Mouse (Mus musculus) hindbrain, embryonic 14.5 days (tissue): ENCODE measurements around the gene Gm20521. TPM values are rescaled to one million over a fixed set of nuclear protein-coding genes. Genes with fewer than 3 reads are reported as not detected.

ENCODE experiments used
- ATAC-seq: fragments of 200-750 bp; cut with Nextera tagmentation; 2 replicates; pipeline ENCODE4 v1.8.0; 2017; ENCODE audit warnings: moderate number of reproducible peaks, mild to moderate bottlenecking, moderate TSS enrichment, moderate library complexity; ENCODE audit not compliant: low FRiP score
- DNase-seq: peaks from one replicate; pipeline ENCODE4 v3.0.0-alpha.2; 2015; ENCODE audit warnings: low spot score
- H3K27ac ChIP-seq: fragments of 300-500 bp; sonication (generic); 2 replicates; pipeline ENCODE4 v1.5.1; 2014; ENCODE audit warnings: mild to moderate bottlenecking, moderate library complexity
- H3K27me3 ChIP-seq: fragments of 300-500 bp; sonication (generic); 2 replicates; pipeline ENCODE4 v1.6.1; 2014; ENCODE audit warnings: mild to moderate bottlenecking, low read length, mixed read lengths; ENCODE audit not compliant: control insufficient read depth, insufficient read depth
- H3K36me3 ChIP-seq: fragments of 300-500 bp; sonication (generic); replicated peaks from 2 replicates; pipeline ENCODE4 v1.6.1; 2014; ENCODE audit not compliant: control insufficient read depth, insufficient read depth
- H3K4me1 ChIP-seq: fragments of 300-500 bp; sonication (generic); replicated peaks from 2 replicates; pipeline ENCODE4 v1.6.1; 2014; ENCODE audit warnings: antibody characterized with exemption, low read length, mixed read lengths; ENCODE audit not compliant: control insufficient read depth, insufficient read depth
- H3K4me2 ChIP-seq: fragments of 300-500 bp; sonication (generic); replicated peaks from 2 replicates; pipeline ENCODE4 v1.6.1; 2014; ENCODE audit warnings: mild to moderate bottlenecking, moderate library complexity
- H3K4me3 ChIP-seq: fragments of 300-500 bp; sonication (generic); replicated peaks from 2 replicates; pipeline ENCODE4 v1.5.1; 2014; ENCODE audit warnings: mild to moderate bottlenecking, low read length
- H3K9ac ChIP-seq: fragments of 300-500 bp; sonication (generic); 2 replicates; pipeline ENCODE4 v1.6.1; 2014
- H3K9me3 ChIP-seq: fragments of 300-500 bp; sonication (generic); 2 replicates; pipeline ENCODE4 v1.6.1; 2016; ENCODE audit warnings: low read length; ENCODE audit not compliant: control insufficient read depth
- WGBS: fragments of 180-500 bp; shearing (Covaris S2); extraction: QIAGEN DNeasy Blood & Tissue Kit; methylation state at CpG from one replicate; pipeline ENCODE4 v1.1.7; 2014; 5-methylcytosine and 5-hydroxymethylcytosine counted together
- polyA plus RNA-seq: library from polyadenylated mRNA; unstranded; fragments of >200 nt; fragmentation: Nextera tagmentation; extraction: Ambion mirVana; gene quantifications from 2 replicates; pipeline ENCODE4 v1.2.1, GENCODE M21; 2014

Gene Gm20521
- polyA plus RNA-seq, 1 experiment from 2014 or later: not detected

DNA sequence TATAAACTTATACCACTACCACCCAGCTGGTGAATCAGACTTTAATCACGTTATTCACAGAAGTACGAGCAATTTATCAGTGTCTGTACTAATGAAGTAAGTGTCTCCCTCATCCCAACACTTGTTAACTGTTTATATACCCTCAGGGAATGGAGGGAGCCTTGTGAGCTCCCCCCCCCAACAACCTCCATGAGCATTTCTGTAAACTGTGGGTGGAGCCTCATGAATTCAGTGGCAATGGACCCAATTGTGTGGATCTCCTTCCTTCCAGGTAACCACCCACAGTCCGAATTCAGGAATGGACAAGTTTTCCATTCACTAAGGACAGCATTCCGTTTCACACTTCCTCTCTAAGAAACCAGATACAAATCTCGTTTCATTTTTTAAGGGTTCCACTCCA, 17.6 kb upstream of the Gm20521 start:
- 87% methylated on average over 5 of the region's 5 CpGs for WGBS
- Histone ChIP-seq H3K9ac (no peak overlapping the region), H3K27me3 (no peaks in the 10 kb centered on the region), H3K9me3 (no peaks in the 10 kb centered on the region), H3K27ac (no peak overlapping the region), H3K4me2 (no peak overlapping the region), H3K4me1 (peaks cover 7% of the 10 kb centered on the region), H3K36me3 (no peaks in the 10 kb centered on the region), H3K4me3 (no peak overlapping the region)
- ATAC-seq (no peak), DNase-seq (no peak)

DNA sequence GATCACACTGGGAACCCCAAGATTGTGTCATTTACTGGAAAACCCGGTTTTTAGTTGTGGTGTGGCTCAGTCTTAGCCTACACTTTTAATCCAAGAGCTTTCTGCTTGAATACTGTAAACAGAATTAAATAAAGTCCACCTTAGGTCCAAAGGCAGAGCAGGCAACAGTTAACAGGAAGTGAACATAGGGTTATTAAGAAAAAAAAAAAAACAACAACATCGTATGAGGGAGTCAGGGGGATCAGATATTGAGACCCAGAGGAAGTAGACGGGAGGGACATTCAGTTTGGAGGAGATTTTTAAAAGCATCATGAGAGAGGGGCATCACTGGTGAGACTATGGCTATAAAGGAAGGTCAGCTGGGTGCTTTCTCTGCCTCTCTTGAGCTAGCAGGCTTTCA, 17.0 kb upstream of the Gm20521 start:
- Histone ChIP-seq H3K4me3 (no peak overlapping the region), H3K4me2 (no peak overlapping the region), H3K36me3 (no peaks in the 10 kb centered on the region), H3K27me3 (no peaks in the 10 kb centered on the region), H3K4me1 (peaks cover 7% of the 10 kb centered on the region), H3K9me3 (no peaks in the 10 kb centered on the region), H3K27ac (no peak overlapping the region), H3K9ac (no peak overlapping the region)
- DNase-seq (no peak), ATAC-seq (no peak)
- WGBS: 82% methylated on average over 3 of the region's 3 CpGs

DNA sequence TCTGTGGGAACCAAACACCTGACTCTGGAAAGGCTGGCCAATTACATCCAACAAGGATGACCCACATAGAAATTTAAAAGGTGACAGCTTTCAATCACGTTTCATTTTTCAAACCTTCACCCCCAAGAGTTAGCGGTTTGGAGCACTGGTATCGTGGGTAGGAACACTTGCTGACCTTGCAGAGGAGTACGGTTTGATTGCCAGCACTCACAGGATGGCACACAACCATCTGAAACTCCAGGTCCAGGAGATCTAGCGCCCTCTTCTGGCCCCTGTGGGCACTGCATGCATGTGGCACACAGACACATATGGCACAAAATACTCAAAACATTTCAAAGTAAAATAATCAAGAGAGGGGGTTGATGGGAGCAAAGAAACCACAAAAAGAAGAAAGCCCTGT, 16.3 kb upstream of the Gm20521 start:
- H3K4me1 ChIP-seq: peaks cover 7% of the 10 kb centered on the region
- WGBS: 63% methylated on average over 5 of the region's 5 CpGs
- no peaks in the 10 kb centered on the region for H3K9me3 ChIP-seq
- H3K4me3 ChIP-seq: no peak overlapping the region
- H3K27ac ChIP-seq: no peak overlapping the region
- no peak overlapping the region for H3K4me2 ChIP-seq
- H3K9ac ChIP-seq: no peak overlapping the region
- ATAC-seq (no peak), DNase-seq (no peak)
- H3K27me3 ChIP-seq: no peaks in the 10 kb centered on the region
- peaks cover 2% of the 10 kb centered on the region; the same call in 1 of the 2 replicates for H3K36me3 ChIP-seq

DNA sequence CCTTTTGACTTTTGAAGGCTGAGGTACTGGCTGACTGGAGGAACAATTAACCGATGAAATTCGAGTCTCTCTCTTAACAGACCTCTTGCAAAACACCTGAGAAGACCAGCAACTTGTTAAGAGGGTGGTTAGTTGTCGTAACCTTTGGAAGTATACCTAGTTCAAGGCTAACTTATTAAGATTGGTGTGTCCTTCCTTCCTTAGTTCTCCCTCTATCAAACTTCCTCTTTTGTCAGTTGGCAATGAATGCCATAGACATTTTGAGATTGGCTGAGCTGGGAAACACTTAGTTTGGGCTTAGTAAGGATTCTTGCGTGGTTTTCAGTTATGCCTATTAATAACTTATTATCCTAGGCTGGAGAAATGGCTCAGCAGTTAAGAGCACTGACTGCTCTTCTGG, 15.2 kb upstream of the Gm20521 start:
- ATAC-seq: no peak
- H3K4me3 ChIP-seq: no peak overlapping the region
- WGBS: 93% methylated on average over 4 of the region's 4 CpGs
- no peak overlapping the region for H3K4me2 ChIP-seq
- H3K27me3 ChIP-seq: no peaks in the 10 kb centered on the region
- no peak overlapping the region for H3K9ac ChIP-seq
- H3K4me1 ChIP-seq: peaks cover 5% of the 10 kb centered on the region
- DNase-seq: no peak
- H3K36me3 ChIP-seq: peaks cover 7% of the 10 kb centered on the region
- no peaks in the 10 kb centered on the region for H3K9me3 ChIP-seq
- no peak overlapping the region for H3K27ac ChIP-seq

DNA sequence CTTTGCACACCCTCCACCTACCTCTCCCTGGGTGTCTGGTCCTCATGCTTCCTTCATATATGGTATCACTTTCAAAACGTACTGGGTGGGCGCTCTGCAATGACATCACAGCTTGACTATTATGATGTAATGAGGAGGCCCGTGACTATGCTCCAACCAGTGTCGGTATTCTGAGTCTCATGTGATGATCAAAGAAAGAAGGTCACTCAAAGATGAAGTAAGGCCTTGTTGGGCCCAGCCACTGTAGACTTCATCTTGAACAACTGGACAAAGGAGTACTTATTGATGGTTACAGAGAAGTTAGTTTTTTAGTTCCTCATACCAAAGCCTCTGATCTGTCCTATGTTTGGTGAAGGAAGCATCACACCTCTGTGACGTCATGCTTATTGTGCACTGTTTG, 12.4 kb upstream of the Gm20521 start, which contains the start of gene Homez:
Homez (minus strand) TSS at position 101 of the 400 bp plus-strand sequence.
- WGBS: 88% methylated on average over 5 of the region's 5 CpGs
- Histone ChIP-seq H3K27me3 (no peaks in the 10 kb centered on the region), H3K36me3 (peaks cover 7% of the 10 kb centered on the region), H3K4me3 (no peak within 1 kb of the TSS), H3K4me1 (peaks cover 8% of the 10 kb centered on the region; the same call in 1 of the 2 replicates), H3K9ac (no peak within 1 kb of the TSS), H3K9me3 (no peaks in the 10 kb centered on the region), H3K27ac (no peak within 1 kb of the TSS), H3K4me2 (no peak within 1 kb of the TSS)
- no peak for DNase-seq
- no peak for ATAC-seq

DNA sequence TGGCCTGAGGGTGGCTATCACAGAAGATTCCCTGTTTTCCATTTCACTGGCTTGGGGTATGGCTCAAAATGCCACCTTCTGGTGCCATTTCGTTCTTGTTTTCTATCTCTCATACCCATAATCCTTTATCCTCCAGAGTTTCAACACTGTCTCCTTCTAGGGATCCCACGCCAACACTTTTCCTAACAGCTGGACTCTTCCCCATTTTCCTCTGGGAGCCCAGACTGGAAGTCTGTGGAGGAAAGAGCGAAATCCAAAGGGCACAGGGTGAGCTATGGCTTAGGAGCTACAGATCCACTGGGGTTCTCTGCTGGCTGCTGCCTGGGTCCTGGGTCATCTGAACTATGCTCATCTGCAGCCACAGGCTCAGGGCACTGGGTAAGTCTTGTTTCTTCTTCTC, 9.1 kb upstream of the Gm20521 start:
- Histone ChIP-seq H3K36me3 (peaks cover 7% of the 10 kb centered on the region), H3K9me3 (no peaks in the 10 kb centered on the region), H3K4me2 (no peak overlapping the region), H3K9ac (no peak overlapping the region), H3K4me1 (peaks cover 8% of the 10 kb centered on the region; the same call in 1 of the 2 replicates), H3K4me3 (no peak overlapping the region), H3K27ac (no peak overlapping the region), H3K27me3 (peaks cover 6% of the 10 kb centered on the region; the same call in 1 of the 2 replicates)
- no peak for ATAC-seq
- 89% methylated on average over 3 of the region's 3 CpGs for WGBS
- no peak for DNase-seq

DNA sequence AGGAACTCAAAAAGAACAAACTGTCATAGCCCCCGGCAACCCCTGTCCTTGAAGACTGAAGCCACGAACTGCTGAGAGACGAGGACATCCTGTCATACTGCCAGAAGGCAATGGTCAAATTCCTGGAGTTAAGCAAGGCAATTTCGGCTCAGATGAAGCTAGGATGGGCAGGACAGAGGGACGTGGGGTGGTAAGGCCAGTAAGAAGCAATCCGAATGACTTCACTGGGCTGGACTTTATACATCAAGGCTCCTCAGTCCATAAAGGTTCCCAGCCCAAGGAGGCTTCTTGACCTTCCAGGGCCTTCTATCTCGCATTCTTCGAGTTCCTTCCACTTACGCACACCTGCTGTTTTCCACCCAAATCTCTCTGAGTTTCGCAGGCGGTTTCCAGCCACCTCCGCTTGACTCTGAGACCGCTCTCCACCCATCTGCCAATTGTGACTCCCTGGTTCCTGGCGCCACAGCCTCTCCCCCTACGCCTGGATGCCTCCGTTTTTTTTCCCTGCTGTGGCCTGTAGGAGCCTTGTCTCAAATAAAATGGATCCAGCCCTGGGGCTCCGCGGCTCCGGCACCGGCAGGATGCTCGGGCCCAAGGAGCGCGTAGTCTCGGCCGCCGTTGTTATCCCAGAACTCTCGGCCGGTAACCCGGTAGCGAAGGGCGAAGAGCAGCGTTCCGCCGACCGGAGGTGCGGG, 7.2 kb upstream of the Gm20521 start:
- ATAC-seq: peak; percentile 74
- H3K27ac ChIP-seq: peak overlapping the region; percentile 95
- peaks cover 8% of the 10 kb centered on the region; the same call in 1 of the 2 replicates for H3K4me1 ChIP-seq
- peak overlapping the region; percentile 92 for H3K4me2 ChIP-seq
- peaks cover 6% of the 10 kb centered on the region; the same call in 1 of the 2 replicates for H3K27me3 ChIP-seq
- DNase-seq: peak; percentile 25
- peak overlapping the region; percentile 86 for H3K9ac ChIP-seq
- peaks cover 7% of the 10 kb centered on the region for H3K36me3 ChIP-seq
- peak overlapping the region; percentile 71 for H3K4me3 ChIP-seq
- no peaks in the 10 kb centered on the region for H3K9me3 ChIP-seq
- WGBS: 2% methylated on average over 35 of the region's 36 CpGs

DNA sequence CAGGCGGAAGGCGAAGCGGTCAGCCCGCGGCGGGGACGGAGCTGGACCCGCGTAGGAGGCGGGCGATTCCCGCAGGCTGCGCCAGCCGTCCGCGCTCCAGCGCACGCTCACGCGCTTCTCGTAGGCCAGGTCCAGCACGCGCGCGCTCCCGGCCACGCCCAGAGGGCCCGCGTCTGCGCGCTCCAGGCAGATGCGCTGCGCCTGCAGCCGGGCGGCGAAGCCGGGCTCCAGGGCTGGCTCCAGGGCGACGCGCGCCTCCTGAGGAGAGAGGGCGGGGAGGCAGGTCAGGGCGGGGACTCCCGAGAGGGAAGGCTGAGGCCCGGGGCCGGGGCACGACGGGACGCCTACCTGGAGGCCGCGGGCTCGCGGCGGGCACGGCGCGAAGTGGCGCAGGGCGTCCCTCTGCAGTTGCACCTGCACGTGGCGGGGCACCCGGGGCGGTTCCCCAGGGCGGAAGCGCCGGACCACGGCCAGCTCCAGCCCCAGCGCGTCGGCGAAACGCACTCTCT, 6.6 kb upstream of the Gm20521 start:
- peaks cover 6% of the 10 kb centered on the region; the same call in 1 of the 2 replicates for H3K27me3 ChIP-seq
- DNase-seq (peak; percentile 92), ATAC-seq (peak; percentile 91)
- no peaks in the 10 kb centered on the region for H3K9me3 ChIP-seq
- peak overlapping the region; percentile 95 for H3K27ac ChIP-seq
- H3K4me1 ChIP-seq: peaks cover 8% of the 10 kb centered on the region; the same call in 1 of the 2 replicates
- H3K4me2 ChIP-seq: peak overlapping the region; percentile 92
- H3K4me3 ChIP-seq: peak overlapping the region; percentile 71
- under 1% methylated on average over 65 of the region's 72 CpGs for WGBS
- H3K36me3 ChIP-seq: peaks cover 7% of the 10 kb centered on the region
- H3K9ac ChIP-seq: peak overlapping the region; percentile 86

DNA sequence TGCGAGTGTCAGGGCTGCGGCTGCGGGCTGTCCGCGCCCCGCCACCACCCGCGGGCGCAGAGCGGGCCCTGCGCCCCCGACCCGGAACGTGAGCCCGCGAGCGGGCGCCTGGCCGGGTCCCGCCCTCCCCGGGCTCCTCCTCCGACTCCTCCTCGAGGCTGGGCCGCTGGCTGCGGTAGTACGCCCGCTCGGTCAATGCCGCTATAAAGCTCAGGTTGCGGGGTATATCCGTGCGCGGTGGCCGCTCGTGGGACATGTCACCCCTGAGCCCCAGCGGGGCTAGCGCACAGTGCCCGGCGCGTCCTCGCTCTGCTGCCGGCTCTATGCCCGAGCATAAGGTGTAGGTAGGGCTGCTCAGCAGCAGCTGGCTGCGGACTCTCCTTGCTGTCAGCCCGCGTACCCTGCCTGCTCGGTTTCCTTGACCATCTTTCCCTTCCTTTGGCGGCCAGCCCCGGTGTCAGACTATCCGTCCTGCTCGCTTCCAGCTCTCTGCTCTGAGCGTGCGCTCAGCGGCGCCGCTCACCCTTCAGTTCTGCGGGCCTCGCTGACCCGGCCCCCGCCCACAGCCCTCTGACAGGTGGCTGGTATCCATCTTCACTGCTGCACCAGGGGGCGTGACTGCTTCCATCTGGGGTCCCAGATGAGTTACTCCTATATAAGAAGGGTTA, 6.1 kb upstream of the Gm20521 start, which contains the start of gene Ppp1r3e:
Ppp1r3e (minus strand) TSS at position 503 of the 668 bp plus-strand sequence.
- 1% methylated on average over 55 of the region's 61 CpGs for WGBS
- peak within 1 kb of the TSS; percentile 71 for H3K4me3 ChIP-seq
- peak within 1 kb of the TSS; percentile 86 for H3K9ac ChIP-seq
- H3K4me1 ChIP-seq: peaks cover 8% of the 10 kb centered on the region; the same call in 1 of the 2 replicates
- peak within 1 kb of the TSS; percentile 92 for H3K4me2 ChIP-seq
- peaks cover 6% of the 10 kb centered on the region; the same call in 1 of the 2 replicates for H3K27me3 ChIP-seq
- no peaks in the 10 kb centered on the region for H3K9me3 ChIP-seq
- peak within 1 kb of the TSS; percentile 95 for H3K27ac ChIP-seq
- peak; percentile 57 for DNase-seq
- peaks cover 3% of the 10 kb centered on the region; the same call in 1 of the 2 replicates for H3K36me3 ChIP-seq
- peak; percentile 71 for ATAC-seq
